Mouse (Mus musculus): ENCODE data around the gene Txndc17.

Txndc17 gene

DNA sequence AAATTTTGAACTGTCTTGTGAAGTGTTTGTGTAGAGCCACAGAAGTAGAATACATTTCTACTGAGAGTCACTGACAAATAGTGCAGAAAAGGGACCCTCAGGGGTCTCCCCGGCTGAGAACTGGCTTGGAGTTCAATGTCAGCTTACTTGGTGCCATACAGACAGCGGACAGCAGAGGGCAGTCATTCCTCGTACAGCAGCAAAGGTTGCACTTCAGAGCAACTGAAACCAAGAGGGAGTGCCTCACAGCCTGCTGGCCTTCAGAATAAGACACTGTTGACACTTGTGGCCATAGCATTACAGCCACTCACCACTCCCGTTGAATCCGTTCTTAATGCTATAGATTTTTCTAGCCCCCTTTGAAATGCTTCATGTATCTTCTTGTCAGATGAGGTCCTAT lies 17.5 kb downstream of the Txndc17 start:
- DNase-seq = peak; percentile 86

DNA sequence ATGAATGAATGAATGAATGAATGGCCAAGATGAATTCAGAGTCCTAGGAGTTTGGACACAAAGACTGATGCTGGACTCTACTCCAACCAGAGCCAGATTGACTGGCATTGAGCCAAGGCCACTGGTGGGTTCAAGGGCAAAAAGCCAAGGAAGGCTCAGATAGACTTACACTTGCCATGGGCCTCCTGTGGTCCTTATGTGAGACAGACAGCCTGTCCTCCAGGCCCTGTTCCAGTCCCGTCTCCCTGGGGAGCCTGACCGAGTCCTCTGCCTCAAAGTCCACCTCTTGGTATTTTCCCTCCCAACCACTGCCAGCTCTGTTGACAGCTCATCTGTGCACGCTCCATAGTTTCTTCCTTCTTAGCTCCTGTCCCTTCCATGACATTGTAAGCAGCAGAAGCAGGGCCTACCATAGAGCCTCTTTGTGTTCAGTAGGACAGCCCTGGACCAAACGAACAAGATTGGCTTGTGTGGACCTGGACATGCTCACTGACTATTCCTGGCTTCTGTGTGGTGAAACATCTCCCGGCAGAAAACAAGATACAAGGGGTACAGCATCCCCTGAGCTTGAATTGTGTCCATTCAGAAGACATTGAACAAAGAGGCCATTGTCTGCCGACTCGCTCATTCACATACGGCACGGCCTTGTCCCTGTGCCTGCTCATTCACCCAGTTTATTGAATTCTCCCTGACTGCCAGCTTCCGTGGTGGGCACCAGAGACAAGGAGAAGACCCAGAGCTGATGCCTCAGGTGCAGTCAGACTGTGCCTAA lies 18.9 kb downstream of the Txndc17 start:
- DNase-seq = peak; percentile 90

DNA sequence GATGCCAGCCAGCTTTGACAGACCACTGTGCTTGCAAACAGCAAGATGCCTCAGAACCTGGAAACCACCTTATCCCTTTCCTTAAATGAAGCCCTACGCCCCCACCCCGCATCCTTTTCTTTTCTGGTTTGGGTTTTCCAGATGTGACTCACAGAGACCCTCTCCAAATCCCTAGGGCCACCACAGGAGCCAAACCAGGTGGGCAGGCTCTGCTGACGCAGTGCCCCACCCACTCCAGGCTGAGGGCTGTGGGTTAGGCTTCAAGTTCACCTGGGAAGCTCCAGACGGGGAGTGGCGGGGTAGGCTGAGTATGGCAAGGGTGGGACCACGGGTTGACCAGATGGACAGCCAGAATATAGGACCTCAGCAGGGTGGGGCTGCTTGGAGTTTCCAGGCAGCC lies 19.6 kb downstream of the Txndc17 start:
- no peak for DNase-seq

DNA sequence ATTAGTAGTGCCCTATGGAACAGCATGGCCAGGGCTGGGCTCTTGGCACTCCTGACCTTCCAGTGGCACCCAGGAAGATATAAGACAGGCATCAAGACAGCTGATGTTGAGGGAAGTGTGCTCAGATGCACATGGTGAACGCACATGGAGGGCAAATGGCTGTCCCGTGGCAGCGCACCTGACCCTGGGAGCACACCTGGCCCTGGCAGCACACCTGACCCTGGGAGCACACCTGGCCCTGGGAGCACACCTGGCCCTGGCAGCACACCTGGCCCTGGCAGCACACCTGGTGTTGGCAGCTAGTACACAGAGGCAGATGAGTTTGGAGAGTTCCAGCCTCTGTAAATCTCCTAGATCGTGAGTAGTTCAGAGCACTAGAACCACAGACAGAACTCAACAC lies 21.2 kb downstream of the Txndc17 start:
- DNase-seq = no peak

DNA sequence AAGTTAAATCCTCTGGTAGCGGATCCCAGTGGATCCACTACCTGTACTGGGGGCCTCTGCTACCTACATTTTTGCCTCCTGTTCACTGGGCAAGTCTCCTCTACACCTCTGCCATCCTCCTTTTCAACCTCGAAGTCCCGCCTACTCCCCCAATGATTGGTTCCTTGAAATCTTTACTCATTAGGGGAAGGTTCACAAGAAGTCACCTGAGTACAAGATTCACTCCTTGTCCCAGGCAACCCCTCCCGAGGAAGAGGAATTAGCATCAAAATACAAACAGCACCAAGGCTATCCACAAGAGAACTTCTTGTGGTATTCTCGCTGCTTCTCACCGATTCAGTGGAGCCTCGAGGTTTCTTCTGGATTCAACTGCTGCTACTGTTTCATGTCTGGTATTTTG lies 24.7 kb downstream of the Txndc17 start:
- no peak for DNase-seq

DNA sequence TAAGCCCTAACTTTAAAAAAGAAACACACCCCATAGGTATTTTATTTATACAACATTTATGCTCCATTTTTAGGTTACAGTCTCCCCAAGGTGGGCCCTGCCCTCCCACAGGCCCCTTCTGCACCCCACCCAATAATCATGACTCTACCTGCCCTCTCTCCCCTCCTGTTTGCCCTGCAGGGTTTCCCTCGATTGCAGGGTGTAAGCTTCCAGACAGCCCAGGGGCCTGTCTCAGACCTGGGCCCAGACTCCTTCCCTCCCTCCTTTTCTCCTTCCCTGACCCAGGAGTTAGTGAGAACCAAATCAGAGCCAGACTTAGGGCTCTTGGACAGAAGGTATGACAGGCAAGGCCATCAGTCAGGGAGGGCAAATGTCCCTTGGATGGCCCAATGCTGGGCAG lies 25.6 kb downstream of the Txndc17 start:
- no peak for DNase-seq

DNA sequence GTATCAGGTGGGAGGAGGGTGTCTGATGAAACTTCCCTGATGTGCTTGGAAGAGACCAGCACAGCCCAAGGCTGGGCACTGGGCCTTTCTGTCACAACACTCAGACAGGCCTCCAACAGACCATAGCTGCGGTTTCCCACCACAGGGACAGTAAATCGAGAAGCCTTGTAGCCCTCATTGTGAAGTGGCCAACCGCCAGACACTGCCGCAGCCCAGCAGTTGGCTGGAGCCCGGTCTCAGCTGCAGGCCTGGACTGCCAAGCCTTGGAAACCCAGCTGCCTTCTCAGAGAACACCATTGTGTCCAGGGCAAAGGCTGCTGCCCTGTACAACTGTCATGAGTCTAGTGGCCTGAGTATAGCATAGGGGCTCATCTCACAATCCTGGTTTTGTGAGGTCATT lies 26.7 kb downstream of the Txndc17 start:
- no peak for DNase-seq

DNA sequence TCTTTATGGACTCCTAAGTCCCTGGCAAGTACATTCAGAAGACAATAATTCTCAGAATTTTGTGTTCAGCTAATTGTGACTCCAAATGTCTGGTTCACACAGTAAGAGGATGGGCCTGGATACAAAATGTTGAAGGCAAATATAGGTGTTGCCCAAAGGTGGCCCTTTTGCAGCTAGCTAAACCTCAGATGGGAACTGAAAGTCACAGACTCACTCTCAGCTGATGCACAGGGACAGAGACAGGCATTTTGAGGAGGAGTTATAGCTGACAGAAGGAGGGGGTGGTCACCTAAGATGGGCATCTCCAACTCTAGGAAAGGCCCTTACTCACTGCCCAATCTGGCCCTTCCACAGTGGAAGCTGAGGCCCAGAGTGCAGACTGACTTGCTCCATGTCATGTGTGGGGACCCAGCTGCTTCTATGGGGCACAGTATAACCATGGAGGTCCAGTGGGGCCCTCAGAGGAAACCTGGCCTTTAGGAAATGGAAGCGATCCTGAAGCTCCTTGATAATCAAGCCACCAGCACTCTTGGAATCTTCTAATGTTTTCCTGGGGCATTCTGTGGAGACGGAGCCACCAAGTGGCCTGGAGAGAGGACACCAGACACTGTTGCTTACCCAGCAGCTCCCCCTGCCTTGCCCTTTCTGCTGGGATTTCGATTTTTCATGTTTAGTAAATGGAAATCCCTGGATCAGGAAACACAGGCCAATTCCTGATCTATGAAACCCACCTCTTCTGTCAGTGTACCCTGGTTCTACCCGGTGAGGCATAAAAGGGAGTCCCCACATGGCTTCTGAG lies 32.9 kb downstream of the Txndc17 start:
- DNase-seq = no peak

DNA sequence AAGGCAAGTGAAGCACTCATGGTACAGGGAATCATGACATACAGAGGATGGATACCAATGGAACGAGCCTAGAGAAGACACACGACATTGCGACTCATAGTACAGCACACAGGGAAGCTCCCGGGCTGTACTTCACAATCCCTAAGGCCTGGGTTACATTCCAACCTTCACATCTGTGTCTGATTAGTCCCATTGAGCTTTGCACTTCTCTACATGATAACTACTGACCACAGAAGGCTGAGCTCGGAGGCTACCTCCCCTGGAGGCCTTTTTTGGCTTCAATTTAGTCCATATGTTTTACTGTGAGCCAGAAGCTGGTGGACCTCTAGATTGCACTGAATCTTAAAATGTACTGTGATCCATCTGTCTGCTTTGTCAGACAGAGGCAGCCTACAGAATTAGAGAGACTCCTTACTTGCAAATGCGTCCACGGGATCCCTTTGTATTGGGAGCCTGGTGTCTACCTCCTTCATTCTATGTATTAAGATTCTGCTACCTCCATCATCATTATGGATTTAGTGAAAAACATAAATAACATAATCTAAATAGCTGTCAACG lies 37.9 kb downstream of the Txndc17 start:
- DNase-seq = no peak

DNA sequence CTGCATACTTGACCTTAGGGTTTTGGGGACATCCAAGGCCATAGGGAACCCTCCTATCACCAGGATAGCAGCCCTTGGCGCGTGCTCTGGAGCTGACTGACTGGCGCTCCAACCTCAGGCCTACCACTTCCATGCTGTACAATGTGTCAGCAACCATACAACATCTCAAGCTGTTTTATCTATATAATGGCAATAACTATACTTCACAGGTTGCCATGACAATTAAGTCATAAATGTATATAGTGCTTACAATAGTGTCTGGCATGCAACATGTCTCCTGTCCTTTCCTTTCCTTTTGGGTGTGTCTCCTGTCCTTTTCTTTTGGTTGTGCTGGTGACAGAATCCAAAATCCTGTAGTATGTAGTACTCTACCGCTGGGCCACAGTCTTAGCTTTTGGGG lies 48.3 kb downstream of the Txndc17 start:
- DNase-seq = no peak

DNA sequence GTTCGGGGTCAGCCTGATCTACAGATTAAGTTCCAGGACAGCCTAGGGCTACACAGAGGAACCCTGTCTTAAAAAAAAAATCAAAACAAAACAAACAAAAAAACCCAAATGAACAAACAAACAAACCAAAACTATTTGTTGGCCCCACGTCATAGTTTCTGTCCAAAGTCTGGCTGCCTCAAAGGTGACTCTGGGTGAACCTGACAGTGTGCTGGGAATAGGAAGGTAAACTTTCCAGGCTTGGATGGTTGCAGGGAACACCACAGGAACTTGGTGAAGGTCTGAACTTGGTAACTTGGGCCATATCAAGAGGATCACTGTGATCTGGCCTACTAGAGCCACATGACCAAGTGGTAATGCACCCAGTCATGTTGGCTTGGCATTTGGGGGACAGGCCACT lies 49.1 kb downstream of the Txndc17 start:
- no peak for DNase-seq

Measured in retina, postnatal 1 day (tissue).